Mouse (Mus musculus) lung, adult 2 months (tissue): ENCODE results near the gene Usp22.

Source experiments
- CTCF ChIP-seq: fragments of 200-500 bp; IDR thresholded peaks from 2 replicates; pipeline ENCODE4 v1.5.1; 2011; ENCODE audit warnings: mild to moderate bottlenecking, low read length, control low read depth; ENCODE audit not compliant: insufficient read depth
- POLR2A ChIP-seq: fragments of 200-500 bp; IDR thresholded peaks from 2 replicates; pipeline ENCODE4 v1.6.1; 2011; ENCODE audit warnings: low read depth, mild to moderate bottlenecking, control low read depth, low read length, borderline replicate concordance; ENCODE audit errors: extremely low read depth

- TF ChIP-seq POLR2A, result no peak
- no peak for TF ChIP-seq CTCF
These were observed 31.3 kb upstream of the Usp22 start for GRCm38 (mm10) chr11:61206136-61206535.
